In genomic region chr12:55445583-55445982, GRCm38 (mm10) we compare ENCODE assay signal across 19 mouse cellular contexts. TPM values are rescaled to one million over a fixed set of nuclear protein-coding genes. Genes with fewer than 3 reads are reported as not detected.
A peak's percentile ranks its signal among the peaks of the same experiment; 100 is the strongest.
DNase-seq lines count a peak whose midpoint lies in the region; ATAC-seq and TF ChIP-seq lines count a peak whose summit lies in the region.
"Had no signal": no experiment of that assay in that cellular context is flagged by ENCODE, and none has a peak within 500 bp of the region (broad histone marks: within the 10 kb centered on the region; RNA-seq: fewer than 3 reads in every experiment).

No protein-coding gene starts in this region.

- H3K4me3 ChIP-seq in embryonic facial prominence, embryonic 13.5 days: no peak overlapping the region
- H3K4me3 ChIP-seq in embryonic facial prominence, embryonic 10.5 days: no peak overlapping the region
- no peak overlapping the region for H3K4me3 ChIP-seq in heart, embryonic 16.5 days (ENCODE audit: low read length)
- no peak overlapping the region for H3K4me3 ChIP-seq in lung, embryonic 16.5 days (ENCODE audit: low read length)
- no peak overlapping the region for H3K4me3 ChIP-seq in stomach, postnatal 0 days (ENCODE audit: low read depth, low read length)
- H3K4me3 ChIP-seq: limb, embryonic 12.5 days; midbrain, embryonic 13.5 days had no signal

- TF ChIP-seq EP300 in stomach, postnatal 0 days (optimal IDR thresholded peaks at IDR 0.05): no peak

- no peaks in the 10 kb centered on the region for H3K27me3 ChIP-seq in embryonic facial prominence, embryonic 13.5 days
- no peaks in the 10 kb centered on the region for H3K27me3 ChIP-seq in embryonic facial prominence, embryonic 10.5 days (replicated peaks; ENCODE audit: low read depth, poor library complexity, severe bottlenecking)
- H3K27me3 ChIP-seq in heart, embryonic 16.5 days (ENCODE audit: control insufficient read depth, insufficient read depth, low read length): no peaks in the 10 kb centered on the region
- no peaks in the 10 kb centered on the region for H3K27me3 ChIP-seq in lung, embryonic 16.5 days (ENCODE audit: control insufficient read depth, insufficient read depth, low read depth, low read length)
- no peaks in the 10 kb centered on the region for H3K27me3 ChIP-seq in stomach, postnatal 0 days (ENCODE audit: control insufficient read depth, insufficient read depth, low read length)
- H3K27me3 ChIP-seq: limb, embryonic 12.5 days; midbrain, embryonic 13.5 days had no signal

- no peak for TF ChIP-seq CTCF in stomach, postnatal 0 days (IDR thresholded peaks at IDR 0.05; ENCODE audit: low read depth)

- no peak overlapping the region for H3K9ac ChIP-seq in embryonic facial prominence, embryonic 13.5 days
- no peak overlapping the region for H3K9ac ChIP-seq in heart, embryonic 16.5 days (ENCODE audit: low read length)
- H3K9ac ChIP-seq in lung, embryonic 16.5 days (ENCODE audit: low read length): no peak overlapping the region
- H3K9ac ChIP-seq in stomach, postnatal 0 days (ENCODE audit: low read length): no peak overlapping the region
- H3K9ac ChIP-seq: limb, embryonic 12.5 days; midbrain, embryonic 13.5 days had no signal

- ATAC-seq in embryonic facial prominence, embryonic 13.5 days (ENCODE audit: insufficient number of reproducible peaks, insufficient read depth, low FRiP score, low TSS enrichment, low read depth): no peak
- ATAC-seq in heart, embryonic 16.5 days (replicated peaks; ENCODE audit: extremely low read depth, insufficient read depth, low FRiP score): no peak
- no peak for ATAC-seq in lung, embryonic 16.5 days (ENCODE audit: low read depth)
- no peak for ATAC-seq in stomach, postnatal 0 days (ENCODE audit: low FRiP score, low TSS enrichment)

- 73% methylated on average over 4 of the region's 4 CpGs for WGBS in embryonic facial prominence, embryonic 13.5 days
- 80% methylated on average over 4 of the region's 4 CpGs for WGBS in embryonic facial prominence, embryonic 10.5 days
- WGBS in heart, embryonic 16.5 days: 60% methylated on average over 4 of the region's 4 CpGs
- 73% methylated on average over 4 of the region's 4 CpGs for WGBS in lung, embryonic 16.5 days
- WGBS in stomach, postnatal 0 days: 82% methylated on average over 4 of the region's 4 CpGs

- DNase-seq in embryonic facial prominence, embryonic 10.5 days (ENCODE audit: low spot score): no peak
- no peak for DNase-seq in heart, adult 9 months (ENCODE audit: low spot score in 2 of 2)
- no peak for DNase-seq in lung, adult 18-20 months
- DNase-seq in stomach, postnatal 0 days (ENCODE audit: low spot score): no peak
- DNase-seq in cerebellum, adult 9-11 months: no peak
- DNase-seq: adrenal gland, adult 2 months; cerebellum, adult 9-10 months; heart, postnatal 14 days; kidney, adult 18-20 months; kidney, postnatal 36 days; layer of hippocampus, postnatal 36 days; lung, adult 2 months; right cerebral cortex, postnatal 25 days; thymus, postnatal 14 days had no signal

- H3K36me3 ChIP-seq in embryonic facial prominence, embryonic 13.5 days: no peaks in the 10 kb centered on the region
- no peaks in the 10 kb centered on the region for H3K36me3 ChIP-seq in embryonic facial prominence, embryonic 10.5 days (replicated peaks)
- no peaks in the 10 kb centered on the region for H3K36me3 ChIP-seq in heart, embryonic 16.5 days (ENCODE audit: control insufficient read depth, insufficient read depth)
- H3K36me3 ChIP-seq in lung, embryonic 16.5 days (ENCODE audit: control insufficient read depth, insufficient read depth, low read length): no peaks in the 10 kb centered on the region
- H3K36me3 ChIP-seq in stomach, postnatal 0 days (ENCODE audit: control insufficient read depth, insufficient read depth, low read length): no peaks in the 10 kb centered on the region
- H3K36me3 ChIP-seq: limb, embryonic 12.5 days; midbrain, embryonic 13.5 days had no signal

- H3K4me1 ChIP-seq in embryonic facial prominence, embryonic 13.5 days: peaks cover 49% of the 10 kb centered on the region
- H3K4me1 ChIP-seq in embryonic facial prominence, embryonic 10.5 days: peaks cover 44% of the 10 kb centered on the region
- H3K4me1 ChIP-seq in heart, embryonic 16.5 days (ENCODE audit: control insufficient read depth, insufficient read depth, low read length): peaks cover 57% of the 10 kb centered on the region
- peaks cover 42% of the 10 kb centered on the region for H3K4me1 ChIP-seq in lung, embryonic 16.5 days (replicated peaks; ENCODE audit: control insufficient read depth, insufficient read depth, low read length)
- peaks cover 17% of the 10 kb centered on the region; the same call in 1 of the 2 replicates for H3K4me1 ChIP-seq in stomach, postnatal 0 days (replicated peaks; ENCODE audit: control insufficient read depth, insufficient read depth)

- no peaks in the 10 kb centered on the region for H3K9me3 ChIP-seq in embryonic facial prominence, embryonic 13.5 days
- H3K9me3 ChIP-seq in embryonic facial prominence, embryonic 10.5 days: no peaks in the 10 kb centered on the region
- H3K9me3 ChIP-seq in heart, embryonic 16.5 days (replicated peaks; ENCODE audit: control insufficient read depth, low read length): no peaks in the 10 kb centered on the region
- no peaks in the 10 kb centered on the region for H3K9me3 ChIP-seq in lung, embryonic 16.5 days (ENCODE audit: control insufficient read depth, low read length)
- H3K9me3 ChIP-seq in stomach, postnatal 0 days (ENCODE audit: control insufficient read depth, low read length): no peaks in the 10 kb centered on the region
- H3K9me3 ChIP-seq: limb, embryonic 12.5 days; midbrain, embryonic 13.5 days had no signal

- peak overlapping the region; percentile 93 for H3K27ac ChIP-seq in embryonic facial prominence, embryonic 13.5 days
- no peak overlapping the region; the same call in 1 of the 2 replicates for H3K27ac ChIP-seq in embryonic facial prominence, embryonic 10.5 days (replicated peaks)
- H3K27ac ChIP-seq in heart, embryonic 16.5 days (ENCODE audit: low read length): peak overlapping the region; percentile 98
- peak overlapping the region; percentile 97 for H3K27ac ChIP-seq in lung, embryonic 16.5 days (ENCODE audit: low read length)
- peak overlapping the region; percentile 82; the same call in 1 of the 2 replicates for H3K27ac ChIP-seq in stomach, postnatal 0 days (replicated peaks)

- no peak overlapping the region for H3K4me2 ChIP-seq in embryonic facial prominence, embryonic 13.5 days
- H3K4me2 ChIP-seq in heart, embryonic 16.5 days (ENCODE audit: low read depth, low read length): no peak overlapping the region
- no peak overlapping the region for H3K4me2 ChIP-seq in lung, embryonic 16.5 days (ENCODE audit: low read depth, low read length)
- H3K4me2 ChIP-seq in stomach, postnatal 0 days (replicated peaks; ENCODE audit: low read depth): no peak overlapping the region
- H3K4me2 ChIP-seq: limb, embryonic 12.5 days; midbrain, embryonic 13.5 days had no signal

RNA-seq across cellular contexts. Expression of gene Nfkbia, which starts 46.9 kb away (rescaled TPM):
- 117 and 126 TPM in 2 replicates for polyA plus RNA-seq in embryonic facial prominence, embryonic 13.5 days (2015; fragmentation: Nextera tagmentation; extraction: Ambion mirVana)
- 44.6 and 55.2 TPM in 2 replicates for polyA plus RNA-seq in embryonic facial prominence, embryonic 10.5 days (2016; fragmentation: Nextera tagmentation; extraction: Ambion mirVana)
- 80.8 and 85.9 TPM in 2 replicates for polyA plus RNA-seq in heart, embryonic 16.5 days (2015; fragmentation: Nextera tagmentation; extraction: Ambion mirVana)
- 130 and 136 TPM in 2 replicates for polyA plus RNA-seq in lung, embryonic 16.5 days (2015; fragmentation: Nextera tagmentation; extraction: Ambion mirVana)
- polyA plus RNA-seq in stomach, postnatal 0 days (2015; fragmentation: Nextera tagmentation; extraction: Ambion mirVana): 110 and 119 TPM in 2 replicates
